Mouse (Mus musculus) lung, postnatal 0 days (tissue): ENCODE measurements around the gene Bahcc1.

ENCODE experiments used
- CTCF ChIP-seq: IDR thresholded peaks from 2 replicates; pipeline ENCODE4 v1.5.1; 2016; ENCODE audit warnings: antibody characterized with exemption, mild to moderate bottlenecking
- EP300 ChIP-seq: IDR thresholded peaks from 2 replicates; pipeline ENCODE4 v1.6.1; 2016; ENCODE audit warnings: antibody characterized with exemption, mild to moderate bottlenecking, control low read depth

- TF ChIP-seq EP300 (no peak), CTCF (no peak)
Observed at GRCm38 (mm10) chr11:120236438-120237165, 3.9 kb downstream of the Bahcc1 start.
